Mouse (Mus musculus) lung, embryonic 16.5 days (tissue): Measurements from ENCODE around the gene Hdac4. TPM values are rescaled to one million over a fixed set of nuclear protein-coding genes. Genes with fewer than 3 reads are reported as not detected.

Source experiments
- ATAC-seq: fragments of 200-750 bp; cut with Nextera tagmentation; 2 replicates; pipeline ENCODE4 v1.8.0; 2017; ENCODE audit warnings: low read depth, mild to moderate bottlenecking, moderate library complexity
- H3K27ac ChIP-seq: fragments of 300-500 bp; sonication (generic); 2 replicates; pipeline ENCODE4 v1.5.1; 2014; ENCODE audit warnings: mild to moderate bottlenecking, control low read depth, low read length
- H3K27me3 ChIP-seq: fragments of 300-500 bp; sonication (generic); 2 replicates; pipeline ENCODE4 v1.6.1; 2014; ENCODE audit warnings: low read depth, low read length, mixed read lengths; ENCODE audit not compliant: control insufficient read depth, insufficient read depth
- H3K36me3 ChIP-seq: fragments of 300-500 bp; sonication (generic); 2 replicates; pipeline ENCODE4 v1.6.1; 2014; ENCODE audit warnings: low read length; ENCODE audit not compliant: control insufficient read depth, insufficient read depth
- H3K4me1 ChIP-seq: fragments of 300-500 bp; sonication (generic); replicated peaks from 2 replicates; pipeline ENCODE4 v1.6.1; 2014; ENCODE audit warnings: low read length, mixed read lengths; ENCODE audit not compliant: control insufficient read depth, insufficient read depth
- H3K4me2 ChIP-seq: fragments of 300-500 bp; sonication (generic); 2 replicates; pipeline ENCODE4 v1.6.1; 2014; ENCODE audit warnings: low read depth, low read length, control low read depth
- H3K4me3 ChIP-seq: fragments of 300-500 bp; sonication (generic); 2 replicates; pipeline ENCODE4 v1.5.1; 2014; ENCODE audit warnings: mild to moderate bottlenecking, low read length, control low read depth
- H3K9ac ChIP-seq: fragments of 300-500 bp; sonication (generic); 2 replicates; pipeline ENCODE4 v1.6.1; 2014; ENCODE audit warnings: low read length, control low read depth
- H3K9me3 ChIP-seq: fragments of 300-500 bp; sonication (generic); 2 replicates; pipeline ENCODE4 v1.6.1; 2016; ENCODE audit warnings: low read length; ENCODE audit not compliant: control insufficient read depth
- WGBS: fragments of 180-500 bp; shearing (Covaris S2); extraction: QIAGEN DNeasy Blood & Tissue Kit; methylation state at CpG from one replicate; pipeline ENCODE4 v1.1.7; 2014; 5-methylcytosine and 5-hydroxymethylcytosine counted together
- polyA plus RNA-seq: library from polyadenylated mRNA; unstranded; fragments of >200 nt; fragmentation: Nextera tagmentation; extraction: Ambion mirVana; gene quantifications from 2 replicates; pipeline ENCODE4 v1.2.1, GENCODE M21; 2015

Gene Hdac4
- polyA plus RNA-seq, 1 experiment from 2014 or later, result 15.6 TPM

- Histone ChIP-seq H3K4me1 (peaks cover 5% of the 10 kb centered on the region; the same call in 1 of the 2 replicates), H3K9ac (no peak overlapping the region), H3K9me3 (no peaks in the 10 kb centered on the region), H3K27me3 (no peaks in the 10 kb centered on the region), H3K4me2 (no peak overlapping the region), H3K36me3 (no peaks in the 10 kb centered on the region), H3K27ac (no peak overlapping the region), H3K4me3 (no peak overlapping the region)
- ATAC-seq, result no peak
- WGBS, result 86% methylated on average over 8 of the region's 8 CpGs
Measured at GRCm38 (mm10) chr1:92215131-92215638, 19.7 kb upstream of the Hdac4 start.

- WGBS, result 29% methylated on average over 13 of the region's 13 CpGs
Measured at GRCm38 (mm10) chr1:92212003-92212750, 16.7 kb upstream of the Hdac4 start.

GRCm38 (mm10) chr1:92202639-92203352, 7.3 kb upstream of the Hdac4 start:
- no peak overlapping the region for H3K4me3 ChIP-seq
- 0 out of 2 replicates have a peak, but pooled peaks cover 4% of the 10 kb centered on the region for H3K9me3 ChIP-seq
- no peak overlapping the region for H3K4me2 ChIP-seq
- H3K27me3 ChIP-seq, result no peaks in the 10 kb centered on the region
- no peak overlapping the region for H3K9ac ChIP-seq
- H3K27ac ChIP-seq, result peak overlapping the region; percentile 9; the same call in 1 of the 2 replicates
- no peaks in the 10 kb centered on the region for H3K36me3 ChIP-seq
- H3K4me1 ChIP-seq, result no peaks in the 10 kb centered on the region
- 54% methylated on average over 17 of the region's 17 CpGs for WGBS
- peak; percentile 69; the same call in 1 of the 2 replicates for ATAC-seq

More at GRCm38 (mm10) chr1:92212003-92212750, 16.7 kb upstream of the Hdac4 start:
- Histone ChIP-seq H3K4me3 (no peak overlapping the region), H3K9ac (no peak overlapping the region), H3K36me3 (no peaks in the 10 kb centered on the region), H3K27me3 (no peaks in the 10 kb centered on the region), H3K9me3 (no peaks in the 10 kb centered on the region), H3K27ac (no peak overlapping the region), H3K4me1 (peaks cover 5% of the 10 kb centered on the region; the same call in 1 of the 2 replicates), H3K4me2 (no peak overlapping the region)
- ATAC-seq, result peak; percentile 50; the same call in 1 of the 2 replicates

- Histone ChIP-seq H3K9me3 (no peaks in the 10 kb centered on the region), H3K9ac (no peak overlapping the region), H3K27me3 (no peaks in the 10 kb centered on the region), H3K4me3 (no peak overlapping the region), H3K4me2 (no peak overlapping the region), H3K4me1 (no peaks in the 10 kb centered on the region), H3K27ac (no peak overlapping the region), H3K36me3 (no peaks in the 10 kb centered on the region)
- WGBS, result 64% methylated on average over 3 of the region's 3 CpGs
- ATAC-seq, result no peak
Measured at GRCm38 (mm10) chr1:92190463-92190862, 5.0 kb downstream of the Hdac4 start.

- Histone ChIP-seq H3K36me3 (no peaks in the 10 kb centered on the region), H3K27me3 (no peaks in the 10 kb centered on the region; the same call in 1 of the 2 replicates), H3K4me2 (no peak overlapping the region), H3K4me3 (no peak overlapping the region), H3K27ac (no peak overlapping the region), H3K9me3 (no peaks in the 10 kb centered on the region), H3K4me1 (no peaks in the 10 kb centered on the region), H3K9ac (no peak overlapping the region)
- ATAC-seq, result no peak
- 94% methylated on average over 3 of the region's 3 CpGs for WGBS
Measured at GRCm38 (mm10) chr1:92187137-92187536, 8.4 kb downstream of the Hdac4 start.

GRCm38 (mm10) chr1:92184600-92184999, 10.9 kb downstream of the Hdac4 start:
- Histone ChIP-seq H3K4me1 (no peaks in the 10 kb centered on the region), H3K27me3 (no peaks in the 10 kb centered on the region; the same call in 1 of the 2 replicates), H3K36me3 (no peaks in the 10 kb centered on the region), H3K4me2 (no peak overlapping the region), H3K9me3 (no peaks in the 10 kb centered on the region), H3K9ac (no peak overlapping the region), H3K4me3 (no peak overlapping the region), H3K27ac (no peak overlapping the region)
- ATAC-seq, result no peak
- 43% methylated on average over 1 of the region's 1 CpGs for WGBS

- H3K27me3 ChIP-seq, result no peaks in the 10 kb centered on the region; the same call in 1 of the 2 replicates
- no peaks in the 10 kb centered on the region for H3K36me3 ChIP-seq
- no peak for ATAC-seq
- 68% methylated on average over 5 of the region's 5 CpGs for WGBS
- H3K4me3 ChIP-seq, result no peak overlapping the region
- H3K4me2 ChIP-seq, result no peak overlapping the region
- H3K9me3 ChIP-seq, result no peaks in the 10 kb centered on the region
- H3K27ac ChIP-seq, result no peak overlapping the region
- no peak overlapping the region for H3K9ac ChIP-seq
- peaks cover 10% of the 10 kb centered on the region for H3K4me1 ChIP-seq
Measured at GRCm38 (mm10) chr1:92183101-92183790, 12.3 kb downstream of the Hdac4 start.

- Histone ChIP-seq H3K36me3 (no peaks in the 10 kb centered on the region), H3K4me3 (no peak overlapping the region), H3K27me3 (no peaks in the 10 kb centered on the region; the same call in 1 of the 2 replicates), H3K4me1 (peaks cover 17% of the 10 kb centered on the region), H3K4me2 (no peak overlapping the region), H3K27ac (no peak overlapping the region), H3K9ac (no peak overlapping the region), H3K9me3 (no peaks in the 10 kb centered on the region)
- no peak for ATAC-seq
- WGBS, result 73% methylated on average over 2 of the region's 2 CpGs
Measured at GRCm38 (mm10) chr1:92181970-92182369, 13.5 kb downstream of the Hdac4 start.
